Mouse (Mus musculus): ENCODE measurements around the gene Mmgt1. TPM values are rescaled to one million over a fixed set of nuclear protein-coding genes. Genes with fewer than 3 reads are reported as not detected.

Mmgt1 gene
- total RNA-seq (2023) = 10 to 100 TPM in 1 of 2 experiments, 1 to 10 TPM in 1; 9.7 to 12.2 TPM

GRCm38 (mm10) chrX:56597887-56598640, at the start of gene Mmgt1:
Mmgt1 (minus strand) TSS chrX:56598069.

GRCm38 (mm10) chrX:56609623-56610317, 11.9 kb upstream of the Mmgt1 start, which contains the start of gene Slc9a6:
Slc9a6 (plus strand) TSS chrX:56609757.

DNA sequence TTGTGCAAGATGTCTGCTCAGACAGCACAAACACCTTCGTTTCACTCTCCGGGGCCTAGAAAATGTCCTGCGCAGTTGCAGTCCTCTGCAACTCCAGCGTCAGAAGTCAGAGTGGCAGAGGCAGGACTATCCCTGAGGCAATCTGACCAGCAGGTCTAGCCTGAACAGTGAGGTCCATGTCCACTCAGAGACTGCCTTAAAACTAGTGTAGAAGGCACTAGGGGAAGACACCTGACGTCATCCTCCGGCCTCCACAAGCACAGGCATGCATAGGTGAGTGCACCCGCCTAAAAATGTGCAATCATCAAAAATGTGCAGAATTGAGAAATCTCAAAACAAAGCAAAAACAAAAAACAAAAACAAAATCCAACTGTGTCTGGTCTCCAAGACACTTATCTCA, 48.4 kb downstream of the Mmgt1 start, which contains the start of gene Gm648:
Gene Gm648, minus strand, starts transcription at position 101 of the 400 bp plus-strand sequence.

Other genes with a start within 250 kb of the Mmgt1 start
- under 1 TPM in 1 of 2 experiments, not detected in 1; 0.13 TPM for gene Smim10l2a, start 223.5 kb downstream of the Mmgt1 start, total RNA-seq (2023)
- gene Gm2174, start 150.1 kb downstream of the Mmgt1 start, total RNA-seq (2023) = not detected
- 10 to 100 TPM; 96.7 to 98.2 TPM for gene Ints6l, start 143.2 kb downstream of the Mmgt1 start, total RNA-seq (2023)
- gene Gm10477, start 73.3 kb downstream of the Mmgt1 start, total RNA-seq (2023) = not detected
- not detected for gene Gm648, start 48.5 kb downstream of the Mmgt1 start, total RNA-seq (2023)
- gene Slc9a6, start 11.7 kb upstream of the Mmgt1 start, total RNA-seq (2023) = 10 to 100 TPM; 10.0 to 11.2 TPM
- gene Fhl1, start 133.7 kb upstream of the Mmgt1 start, total RNA-seq (2023) = 1 to 10 TPM; 1.1 to 1.4 TPM
- gene Map7d3, start 224.3 kb upstream of the Mmgt1 start, total RNA-seq (2023) = 1 to 10 TPM; 1.2 to 2.3 TPM